Mouse (Mus musculus): ENCODE measurements around the gene Adarb1. TPM values are rescaled to one million over a fixed set of nuclear protein-coding genes. Genes with fewer than 3 reads are reported as not detected.

Gene Adarb1
- polyA plus RNA-seq, 1 experiment: 154 TPM

- Histone ChIP-seq H3K4me1 (ENCODE audit: control insufficient read depth, insufficient read depth, low read length) (peaks cover 31% of the 10 kb centered on the region), H3K4me3 (replicated peaks; ENCODE audit: insufficient read depth, low read depth, low read length) (no peak overlapping the region), H3K27me3 (ENCODE audit: control insufficient read depth, insufficient read depth, low read length) (no peaks in the 10 kb centered on the region), H3K27ac (ENCODE audit: insufficient read depth, low read length) (no peak overlapping the region)
- no peak for TF ChIP-seq CTCF (IDR thresholded peaks at IDR 0.05; ENCODE audit: borderline replicate concordance, insufficient read depth, low read depth, low read length)
- no peak for TF ChIP-seq POLR2A (IDR thresholded peaks at IDR 0.05; ENCODE audit: borderline replicate concordance, insufficient read depth, low read length)
- WGBS: 97% methylated on average over 4 of the region's 4 CpGs
- DNase-seq: peak in 1 of 2 experiments; percentile 5
Measured at GRCm38 (mm10) chr10:77366959-77367358, 51.1 kb downstream of the Adarb1 start.

- no peak overlapping the region for H3K4me3 ChIP-seq (replicated peaks; ENCODE audit: insufficient read depth, low read depth, low read length)
- DNase-seq: peak in 1 of 2 experiments; percentile 14
- peaks cover 34% of the 10 kb centered on the region for H3K4me1 ChIP-seq (ENCODE audit: control insufficient read depth, insufficient read depth, low read length)
- no peak overlapping the region for H3K27ac ChIP-seq (ENCODE audit: insufficient read depth, low read length)
- TF ChIP-seq CTCF (IDR thresholded peaks at IDR 0.05; ENCODE audit: borderline replicate concordance, insufficient read depth, low read depth, low read length): no peak
- no peak for TF ChIP-seq POLR2A (IDR thresholded peaks at IDR 0.05; ENCODE audit: borderline replicate concordance, insufficient read depth, low read length)
- 85% methylated on average over 2 of the region's 2 CpGs for WGBS
- no peaks in the 10 kb centered on the region for H3K27me3 ChIP-seq (ENCODE audit: control insufficient read depth, insufficient read depth, low read length)
Measured at GRCm38 (mm10) chr10:77365212-77365611, 52.9 kb downstream of the Adarb1 start.

GRCm38 (mm10) chr10:77360486-77360885, 57.6 kb downstream of the Adarb1 start:
- H3K4me1 ChIP-seq (ENCODE audit: control insufficient read depth, insufficient read depth, low read length): peaks cover 16% of the 10 kb centered on the region
- H3K4me3 ChIP-seq (replicated peaks; ENCODE audit: insufficient read depth, low read depth, low read length): no peak overlapping the region
- peak in 1 of 2 experiments; percentile 13 for DNase-seq
- TF ChIP-seq POLR2A (IDR thresholded peaks at IDR 0.05; ENCODE audit: borderline replicate concordance, insufficient read depth, low read length) (no peak), CTCF (IDR thresholded peaks at IDR 0.05; ENCODE audit: borderline replicate concordance, insufficient read depth, low read depth, low read length) (no peak)
- 53% methylated on average over 2 of the region's 2 CpGs for WGBS
- H3K27ac ChIP-seq (ENCODE audit: insufficient read depth, low read length): no peak overlapping the region
- H3K27me3 ChIP-seq (ENCODE audit: control insufficient read depth, insufficient read depth, low read length): no peaks in the 10 kb centered on the region

- H3K27ac ChIP-seq (ENCODE audit: insufficient read depth, low read length): no peak overlapping the region
- no peak for TF ChIP-seq POLR2A (IDR thresholded peaks at IDR 0.05; ENCODE audit: borderline replicate concordance, insufficient read depth, low read length)
- TF ChIP-seq CTCF (IDR thresholded peaks at IDR 0.05; ENCODE audit: borderline replicate concordance, insufficient read depth, low read depth, low read length): no peak
- peaks cover 7% of the 10 kb centered on the region for H3K4me1 ChIP-seq (ENCODE audit: control insufficient read depth, insufficient read depth, low read length)
- 86% methylated on average over 6 of the region's 6 CpGs for WGBS
- H3K4me3 ChIP-seq (replicated peaks; ENCODE audit: insufficient read depth, low read depth, low read length): no peak overlapping the region
- H3K27me3 ChIP-seq (ENCODE audit: control insufficient read depth, insufficient read depth, low read length): no peaks in the 10 kb centered on the region
- no peak for DNase-seq
Measured at GRCm38 (mm10) chr10:77357957-77358356, 60.1 kb downstream of the Adarb1 start.

GRCm38 (mm10) chr10:77353031-77353745, 64.9 kb downstream of the Adarb1 start:
- H3K4me1 ChIP-seq (ENCODE audit: control insufficient read depth, insufficient read depth, low read length): peaks cover 12% of the 10 kb centered on the region
- H3K27me3 ChIP-seq (ENCODE audit: control insufficient read depth, insufficient read depth, low read length): no peaks in the 10 kb centered on the region
- peak; percentile 89 for DNase-seq
- peak; percentile 99 for TF ChIP-seq CTCF (IDR thresholded peaks at IDR 0.05; ENCODE audit: borderline replicate concordance, insufficient read depth, low read depth, low read length)
- no peak for TF ChIP-seq POLR2A (IDR thresholded peaks at IDR 0.05; ENCODE audit: borderline replicate concordance, insufficient read depth, low read length)
- 50% methylated on average over 6 of the region's 6 CpGs for WGBS
- H3K4me3 ChIP-seq (replicated peaks; ENCODE audit: insufficient read depth, low read depth, low read length): no peak overlapping the region
- H3K27ac ChIP-seq (ENCODE audit: insufficient read depth, low read length): no peak overlapping the region

- peak; percentile 88 to 89 for DNase-seq
- 15% methylated on average over 3 of the region's 3 CpGs for WGBS
- H3K4me3 ChIP-seq (replicated peaks; ENCODE audit: insufficient read depth, low read depth, low read length): no peak overlapping the region
- no peaks in the 10 kb centered on the region for H3K27me3 ChIP-seq (ENCODE audit: control insufficient read depth, insufficient read depth, low read length)
- TF ChIP-seq POLR2A (IDR thresholded peaks at IDR 0.05; ENCODE audit: borderline replicate concordance, insufficient read depth, low read length) (no peak), CTCF (IDR thresholded peaks at IDR 0.05; ENCODE audit: borderline replicate concordance, insufficient read depth, low read depth, low read length) (no peak)
- H3K4me1 ChIP-seq (ENCODE audit: control insufficient read depth, insufficient read depth, low read length): peaks cover 31% of the 10 kb centered on the region
- H3K27ac ChIP-seq (ENCODE audit: insufficient read depth, low read length): peak overlapping the region; percentile 29; the same call in 1 of the 2 replicates
Measured at GRCm38 (mm10) chr10:77342842-77343241, 75.2 kb downstream of the Adarb1 start.

- Histone ChIP-seq H3K27me3 (ENCODE audit: control insufficient read depth, insufficient read depth, low read length) (no peaks in the 10 kb centered on the region), H3K27ac (ENCODE audit: insufficient read depth, low read length) (no peak overlapping the region), H3K4me1 (ENCODE audit: control insufficient read depth, insufficient read depth, low read length) (peaks cover 33% of the 10 kb centered on the region), H3K4me3 (replicated peaks; ENCODE audit: insufficient read depth, low read depth, low read length) (no peak overlapping the region)
- DNase-seq: peak in 1 of 2 experiments; percentile 15
- TF ChIP-seq POLR2A (IDR thresholded peaks at IDR 0.05; ENCODE audit: borderline replicate concordance, insufficient read depth, low read length): no peak
- TF ChIP-seq CTCF (IDR thresholded peaks at IDR 0.05; ENCODE audit: borderline replicate concordance, insufficient read depth, low read depth, low read length): no peak
Measured at GRCm38 (mm10) chr10:77341711-77342110, 76.4 kb downstream of the Adarb1 start.

- Histone ChIP-seq H3K27ac (ENCODE audit: insufficient read depth, low read length) (no peak overlapping the region), H3K4me3 (replicated peaks; ENCODE audit: insufficient read depth, low read depth, low read length) (no peak overlapping the region), H3K27me3 (ENCODE audit: control insufficient read depth, insufficient read depth, low read length) (no peaks in the 10 kb centered on the region), H3K4me1 (ENCODE audit: control insufficient read depth, insufficient read depth, low read length) (peaks cover 33% of the 10 kb centered on the region)
- TF ChIP-seq POLR2A (IDR thresholded peaks at IDR 0.05; ENCODE audit: borderline replicate concordance, insufficient read depth, low read length) (no peak), CTCF (IDR thresholded peaks at IDR 0.05; ENCODE audit: borderline replicate concordance, insufficient read depth, low read depth, low read length) (no peak)
- WGBS: 69% methylated on average over 4 of the region's 4 CpGs
- DNase-seq: no peak
Measured at GRCm38 (mm10) chr10:77341059-77341458, 77.0 kb downstream of the Adarb1 start.
